Mouse (Mus musculus) heart, postnatal 0 days (tissue): ENCODE data around the gene Myo5a. TPM values are rescaled to one million over a fixed set of nuclear protein-coding genes. Genes with fewer than 3 reads are reported as not detected.

Source experiments
- ATAC-seq: fragments of 200-750 bp; cut with Nextera tagmentation; 2 replicates; pipeline ENCODE4 v1.8.0; 2017; ENCODE audit warnings: low read depth, moderate number of reproducible peaks, moderate library complexity; ENCODE audit not compliant: insufficient read depth
- DNase-seq: peaks from one replicate; pipeline ENCODE4 v3.0.0-alpha.2; 2016; ENCODE audit warnings: low spot score
- H3K27ac ChIP-seq: fragments of 300-500 bp; sonication (generic); 2 replicates; pipeline ENCODE4 v1.5.1; 2014; ENCODE audit warnings: low read depth, mild to moderate bottlenecking
- H3K27me3 ChIP-seq: fragments of 300-500 bp; sonication (generic); 2 replicates; pipeline ENCODE4 v1.6.1; 2014; ENCODE audit warnings: low read length, mixed read lengths; ENCODE audit not compliant: control insufficient read depth, insufficient read depth
- H3K36me3 ChIP-seq: fragments of 300-500 bp; sonication (generic); replicated peaks from 2 replicates; pipeline ENCODE4 v1.6.1; 2014; ENCODE audit warnings: low read length, mixed read lengths; ENCODE audit not compliant: control insufficient read depth, insufficient read depth
- H3K4me1 ChIP-seq: fragments of 300-500 bp; sonication (generic); 2 replicates; pipeline ENCODE4 v1.6.1; 2014; ENCODE audit warnings: antibody characterized with exemption; ENCODE audit not compliant: control insufficient read depth, insufficient read depth
- H3K4me2 ChIP-seq: fragments of 300-500 bp; sonication (generic); 2 replicates; pipeline ENCODE4 v1.6.1; 2014; ENCODE audit warnings: low read depth, mild to moderate bottlenecking, low read length, moderate library complexity
- H3K4me3 ChIP-seq: fragments of 300-500 bp; sonication (generic); 2 replicates; pipeline ENCODE4 v1.5.1; 2014; ENCODE audit warnings: low read depth, low read length
- H3K9ac ChIP-seq: fragments of 300-500 bp; sonication (generic); replicated peaks from 2 replicates; pipeline ENCODE4 v1.6.1; 2014; ENCODE audit warnings: low read depth, low read length, mixed read lengths
- H3K9me3 ChIP-seq: fragments of 300-500 bp; sonication (generic); replicated peaks from 2 replicates; pipeline ENCODE4 v1.6.1; 2016; ENCODE audit warnings: low read length; ENCODE audit not compliant: control insufficient read depth
- CTCF ChIP-seq: IDR thresholded peaks from 2 replicates; pipeline ENCODE4 v1.5.1; 2016; ENCODE audit warnings: antibody characterized with exemption, control low read depth, low read depth
- EP300 ChIP-seq: IDR thresholded peaks from 2 replicates; pipeline ENCODE4 v1.6.1; 2016; ENCODE audit warnings: antibody characterized with exemption, low read depth
- WGBS: fragments of 180-500 bp; shearing (Covaris S2); extraction: QIAGEN DNeasy Blood & Tissue Kit; methylation state at CpG from one replicate; pipeline ENCODE4 v1.1.7; 2014; 5-methylcytosine and 5-hydroxymethylcytosine counted together
- polyA plus RNA-seq: library from polyadenylated mRNA; unstranded; fragments of >200 nt; fragmentation: Nextera tagmentation; extraction: Ambion mirVana; gene quantifications from 2 replicates; pipeline ENCODE4 v1.2.1, GENCODE M21; 2015
- total RNA-seq: library from RNA; depleted of rRNA; stranded (reverse); fragments of >200 nt; gene quantifications from 2 replicates; pipeline ENCODE4 v1.2.3, GENCODE M21; 2014; ENCODE audit warnings: low replicate concordance

Gene Myo5a
- total and polyA plus RNA-seq, 2 experiments from 2014 or later = 3.6 to 7.1 TPM

DNA sequence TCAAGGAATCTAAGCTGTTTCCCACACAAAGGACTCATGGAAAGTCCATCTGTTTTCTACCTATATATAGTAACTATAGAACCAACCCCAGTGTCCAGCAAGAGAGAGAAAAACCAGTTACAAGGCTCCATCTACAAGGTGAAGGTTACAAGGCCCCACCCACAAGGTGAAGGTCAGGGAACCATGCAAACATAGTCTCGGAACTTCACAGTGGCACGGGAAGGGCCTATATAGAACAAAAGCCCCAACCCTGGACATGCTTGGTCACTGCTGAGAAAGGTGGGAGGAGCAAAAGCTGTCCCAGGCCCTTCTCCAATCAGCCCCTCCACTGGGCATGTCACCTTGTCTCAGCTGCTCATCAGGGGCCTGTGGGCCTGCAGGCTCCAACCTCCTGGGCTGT lies 164.9 kb downstream of the Myo5a start:
- Histone ChIP-seq H3K9ac (no peak overlapping the region), H3K4me3 (no peak overlapping the region), H3K27ac (no peak overlapping the region), H3K9me3 (no peaks in the 10 kb centered on the region), H3K4me2 (no peak overlapping the region), H3K27me3 (peaks cover 8% of the 10 kb centered on the region; the same call in 1 of the 2 replicates), H3K36me3 (no peaks in the 10 kb centered on the region), H3K4me1 (no peaks in the 10 kb centered on the region)
- WGBS = 47% methylated on average over 2 of the region's 2 CpGs
- ATAC-seq (no peak), DNase-seq (no peak)
- TF ChIP-seq CTCF = no peak
- no peak for TF ChIP-seq EP300

DNA sequence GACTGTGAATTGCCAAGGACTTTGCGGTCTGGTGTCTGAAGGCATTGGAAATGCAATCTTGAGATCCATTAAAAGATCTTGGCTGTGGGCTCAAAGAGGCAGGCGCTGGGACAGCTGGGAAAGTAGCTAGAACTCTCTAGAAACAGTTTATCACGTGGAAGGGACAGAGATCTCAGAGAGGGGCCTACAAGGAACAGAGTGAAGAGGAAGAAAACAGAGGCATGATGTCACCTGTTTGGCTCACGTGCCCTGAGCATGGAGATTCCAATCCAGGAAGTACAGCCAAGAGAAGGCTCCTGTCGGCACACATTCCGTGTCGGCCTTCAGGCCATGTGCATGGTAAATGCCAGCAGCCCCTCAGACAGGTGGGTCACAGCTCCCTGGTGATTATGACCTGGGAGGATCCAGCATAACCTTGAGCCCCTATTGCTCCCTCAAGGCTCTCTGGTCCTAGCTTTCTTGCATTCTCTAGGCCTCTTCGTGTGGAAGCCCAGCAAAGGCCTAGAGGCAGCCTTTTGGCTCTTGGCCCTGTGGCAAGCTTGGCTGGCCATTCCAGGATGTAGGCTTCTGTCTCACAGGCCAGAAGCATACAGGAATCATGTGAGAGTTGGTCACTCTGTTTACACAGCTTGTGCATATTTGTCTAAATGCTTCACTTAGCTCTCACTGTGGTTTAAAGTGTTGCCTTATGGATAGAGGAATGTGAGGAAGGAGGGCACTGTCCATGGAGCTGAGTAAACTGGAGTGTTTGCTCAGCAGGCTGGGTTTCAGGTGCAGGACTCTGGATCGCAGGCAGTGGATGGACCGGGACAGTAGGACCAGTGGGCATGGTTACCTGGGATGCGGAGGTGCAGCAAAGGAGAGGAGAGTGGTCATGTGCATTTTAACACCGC lies 165.8 kb downstream of the Myo5a start:
- no peak overlapping the region for H3K4me3 ChIP-seq
- no peaks in the 10 kb centered on the region for H3K36me3 ChIP-seq
- H3K27me3 ChIP-seq = peaks cover 8% of the 10 kb centered on the region; the same call in 1 of the 2 replicates
- no peak overlapping the region for H3K4me2 ChIP-seq
- TF ChIP-seq CTCF (no peak), EP300 (no peak)
- H3K9ac ChIP-seq = no peak overlapping the region
- 66% methylated on average over 12 of the region's 12 CpGs for WGBS
- no peaks in the 10 kb centered on the region for H3K9me3 ChIP-seq
- H3K4me1 ChIP-seq = no peaks in the 10 kb centered on the region
- ATAC-seq (no peak), DNase-seq (no peak)
- H3K27ac ChIP-seq = no peak overlapping the region

DNA sequence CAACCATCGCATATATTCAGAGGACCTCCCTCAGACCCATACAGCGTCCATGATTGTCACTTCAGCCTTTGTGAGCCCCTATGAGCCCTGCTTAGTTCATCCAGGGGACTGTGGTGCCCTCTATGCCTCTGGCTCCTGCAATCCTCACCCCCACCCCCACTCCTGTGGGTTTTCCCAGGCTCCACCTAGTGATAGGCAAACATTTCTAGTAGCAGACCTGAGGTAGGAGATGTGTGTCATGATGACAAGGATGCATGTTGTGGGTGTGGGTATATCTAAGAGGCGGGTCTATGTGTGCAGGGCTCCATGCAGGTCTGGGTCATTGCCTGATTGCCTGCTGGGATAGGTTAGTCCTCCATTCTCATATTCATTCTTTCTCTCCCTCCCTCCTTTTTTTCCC lies 167.4 kb downstream of the Myo5a start:
- Histone ChIP-seq H3K4me1 (no peaks in the 10 kb centered on the region), H3K36me3 (no peaks in the 10 kb centered on the region), H3K27ac (no peak overlapping the region), H3K4me3 (no peak overlapping the region), H3K27me3 (no peaks in the 10 kb centered on the region; the same call in 1 of the 2 replicates), H3K9me3 (no peaks in the 10 kb centered on the region), H3K9ac (no peak overlapping the region), H3K4me2 (no peak overlapping the region)
- DNase-seq (no peak), ATAC-seq (no peak)
- WGBS = 83% methylated on average over 3 of the region's 3 CpGs
- TF ChIP-seq EP300 (no peak), CTCF (no peak)

DNA sequence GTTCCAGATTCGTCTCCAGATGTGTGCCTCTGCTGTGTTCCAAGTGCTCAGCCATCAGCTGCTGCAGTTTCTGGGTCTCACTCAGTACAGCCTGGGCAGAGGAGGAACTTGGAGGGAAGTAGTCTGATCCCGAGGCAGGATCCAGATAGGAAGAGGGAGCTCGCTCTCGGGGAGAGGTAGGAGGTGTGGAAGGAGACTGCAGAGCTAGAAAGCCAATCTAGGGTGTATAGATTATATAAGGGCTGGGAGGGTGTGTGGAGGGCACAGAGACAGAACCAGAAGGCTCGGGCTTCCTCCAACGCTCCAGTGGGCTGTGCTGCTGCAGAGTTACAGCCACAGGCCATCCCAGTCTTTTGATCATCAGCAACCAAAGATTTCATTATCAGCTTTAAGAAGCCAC lies 172.2 kb downstream of the Myo5a start:
- WGBS = 60% methylated on average over 6 of the region's 6 CpGs
- TF ChIP-seq EP300 = no peak
- no peak for TF ChIP-seq CTCF
- Histone ChIP-seq H3K4me2 (no peak overlapping the region), H3K27ac (no peak overlapping the region), H3K4me3 (no peak overlapping the region), H3K36me3 (no peaks in the 10 kb centered on the region), H3K9me3 (no peaks in the 10 kb centered on the region), H3K27me3 (no peaks in the 10 kb centered on the region), H3K9ac (no peak overlapping the region), H3K4me1 (no peaks in the 10 kb centered on the region)
- DNase-seq (no peak), ATAC-seq (no peak)

DNA sequence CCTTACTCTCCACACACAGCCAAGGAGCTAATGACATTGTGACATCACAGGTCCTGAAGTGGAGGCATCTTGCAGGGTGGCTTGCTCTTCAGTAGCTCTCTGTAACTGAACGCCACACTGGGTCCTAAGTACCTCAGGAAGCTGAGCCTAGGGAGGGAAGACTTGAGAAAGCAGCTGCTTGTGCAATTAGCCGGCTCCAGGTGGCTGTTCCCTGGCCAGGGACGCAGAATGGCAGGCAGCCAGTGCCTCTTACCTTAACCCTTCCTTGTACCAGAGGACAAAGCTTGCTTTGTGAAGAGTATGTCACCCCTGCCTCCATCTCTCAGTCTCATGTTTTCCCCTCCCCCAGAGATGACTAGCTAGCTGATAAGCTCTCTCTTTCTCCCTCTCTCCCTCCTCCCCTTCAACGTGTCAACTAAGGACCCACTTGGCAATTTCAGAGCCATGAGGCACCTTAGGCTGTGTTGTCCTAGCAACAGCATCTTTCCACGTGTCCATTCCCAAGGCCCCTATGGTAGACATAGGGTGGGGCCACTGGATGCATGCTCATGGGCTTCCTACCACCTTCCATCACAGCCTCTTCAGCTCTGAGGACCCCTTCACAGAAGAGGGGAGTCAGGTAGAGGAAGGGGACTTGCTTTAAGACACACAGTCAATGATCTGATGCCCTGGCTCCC lies 173.1 kb downstream of the Myo5a start:
- no peak overlapping the region for H3K4me2 ChIP-seq
- WGBS = 12% methylated on average over 5 of the region's 5 CpGs
- no peak overlapping the region for H3K9ac ChIP-seq
- no peak overlapping the region for H3K27ac ChIP-seq
- no peaks in the 10 kb centered on the region for H3K36me3 ChIP-seq
- ATAC-seq (no peak; the same call in 1 of the 2 replicates), DNase-seq (no peak)
- TF ChIP-seq EP300 = no peak
- no peak for TF ChIP-seq CTCF
- no peaks in the 10 kb centered on the region for H3K27me3 ChIP-seq
- H3K4me1 ChIP-seq = no peaks in the 10 kb centered on the region
- no peaks in the 10 kb centered on the region for H3K9me3 ChIP-seq
- H3K4me3 ChIP-seq = no peak overlapping the region
